Mouse (Mus musculus): ENCODE measurements around the gene Hsf2bp.

DNA sequence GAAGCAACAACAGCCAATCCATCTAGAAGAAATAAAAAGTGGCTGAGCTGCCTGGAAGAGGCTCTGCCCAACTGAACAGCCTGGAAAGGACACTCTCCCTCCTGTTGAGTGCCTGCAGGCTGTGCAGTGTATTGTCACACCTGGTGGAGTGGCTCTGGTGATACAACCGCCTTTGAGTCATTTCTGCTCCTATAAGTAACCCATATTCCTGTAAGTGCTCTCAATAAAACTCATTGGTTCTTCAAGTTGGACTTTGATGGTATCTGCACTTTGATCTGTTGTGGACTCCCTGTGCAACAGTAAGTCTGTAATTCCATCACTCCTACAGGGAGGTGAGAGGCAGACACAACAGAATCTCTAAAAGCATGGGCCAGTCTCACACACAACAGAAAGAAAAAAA lies 42.8 kb downstream of the Hsf2bp start:
- TF ChIP-seq CTCF (IDR thresholded peaks at IDR 0.05; ENCODE audit: low read depth) = no peak
- TF ChIP-seq EP300 (optimal IDR thresholded peaks at IDR 0.05) = no peak

Measured in stomach, postnatal 0 days (tissue).